Mouse (Mus musculus) liver, adult 2 months (tissue): ENCODE measurements around the gene Tbc1d16. TPM values are rescaled to one million over a fixed set of nuclear protein-coding genes. Genes with fewer than 3 reads are reported as not detected.

Source experiments
- DNase-seq: peaks from one replicate; pipeline ENCODE4 v3.0.0-alpha.2; 2011; ENCODE audit warnings: low read depth, low spot score; ENCODE audit errors: extremely low read depth
- H3K27ac ChIP-seq: fragments of 200-500 bp; replicated peaks from 2 replicates; pipeline ENCODE4 v1.5.1; 2012; ENCODE audit warnings: low read depth, mild to moderate bottlenecking, control low read depth, inconsistent platforms, low read length; ENCODE audit not compliant: insufficient read depth
- H3K27me3 ChIP-seq: fragments of 200-500 bp; 2 replicates; pipeline ENCODE4 v1.6.1; 2012; ENCODE audit warnings: mild to moderate bottlenecking, moderate library complexity, low read length, inconsistent platforms; ENCODE audit not compliant: control insufficient read depth, insufficient read depth
- H3K36me3 ChIP-seq: fragments of 200-500 bp; 2 replicates; pipeline ENCODE4 v1.6.1; 2012; ENCODE audit warnings: low read length, inconsistent platforms; ENCODE audit not compliant: control insufficient read depth, insufficient read depth
- H3K4me1 ChIP-seq: fragments of 200-500 bp; 2 replicates; pipeline ENCODE4 v1.6.1; 2011; ENCODE audit warnings: low read length; ENCODE audit not compliant: control insufficient read depth, insufficient read depth
- H3K4me3 ChIP-seq: fragments of 200-500 bp; 2 replicates; pipeline ENCODE4 v1.5.1; 2011; ENCODE audit warnings: low read depth, mild to moderate bottlenecking, control low read depth, low read length, moderate library complexity; ENCODE audit not compliant: insufficient read depth
- H3K79me2 ChIP-seq: fragments of 200-500 bp; 2 replicates; pipeline ENCODE4 v1.6.1; 2012; ENCODE audit warnings: inconsistent platforms, mild to moderate bottlenecking, low read length, moderate library complexity; ENCODE audit not compliant: control insufficient read depth, insufficient read depth
- H3K9ac ChIP-seq: fragments of 200-500 bp; 2 replicates; pipeline ENCODE4 v1.6.1; 2012; ENCODE audit warnings: low read depth, mild to moderate bottlenecking, control low read depth, inconsistent platforms, low read length
- CTCF ChIP-seq: fragments of 200-500 bp; IDR thresholded peaks from 2 replicates; pipeline ENCODE4 v1.5.1; 2011; ENCODE audit warnings: low read depth, low read length, control low read depth
- POLR2A ChIP-seq: fragments of 200-500 bp; IDR thresholded peaks from 2 replicates; pipeline ENCODE4 v1.6.1; 2011; ENCODE audit warnings: low read length, control low read depth; ENCODE audit not compliant: insufficient read depth; ENCODE audit errors: extremely low read depth
- WGBS: fragments of 180-500 bp; shearing (Covaris S2); methylation state at CpG from one replicate; pipeline ENCODE4 v1.1.7; 2018; 5-methylcytosine and 5-hydroxymethylcytosine counted together
- polyA plus RNA-seq: library from polyadenylated mRNA; depleted of rRNA; stranded (reverse); fragments of >200 nt; gene quantifications from 2 replicates; pipeline ENCODE4 v1.2.3, GENCODE M21; 2012
- total RNA-seq: library from RNA; depleted of rRNA; stranded (reverse); fragments of >200 nt; gene quantifications from 2 replicates; pipeline ENCODE4 v1.2.3, GENCODE M21; 2014

Gene Tbc1d16
- total and polyA plus RNA-seq, 2 experiments, result 4.6 to 9.5 TPM

GRCm38 (mm10) chr11:119211604-119212309 is 16.5 kb downstream of the Tbc1d16 start:
- no peak overlapping the region for H3K4me3 ChIP-seq
- H3K4me1 ChIP-seq, result peaks cover 24% of the 10 kb centered on the region
- no peak overlapping the region for H3K9ac ChIP-seq
- H3K79me2 ChIP-seq, result no peaks in the 10 kb centered on the region
- H3K27ac ChIP-seq, result no peak overlapping the region
- H3K27me3 ChIP-seq, result no peaks in the 10 kb centered on the region
- 97% methylated on average over 21 of the region's 21 CpGs for WGBS
- H3K36me3 ChIP-seq, result no peaks in the 10 kb centered on the region
- no peak for TF ChIP-seq POLR2A
- no peak for TF ChIP-seq CTCF
- DNase-seq, result no peak

- peak; percentile 75 for DNase-seq
- Histone ChIP-seq H3K27me3 (no peaks in the 10 kb centered on the region), H3K36me3 (no peaks in the 10 kb centered on the region), H3K4me3 (no peak overlapping the region), H3K4me1 (peaks cover 16% of the 10 kb centered on the region; the same call in 1 of the 2 replicates), H3K27ac (no peak overlapping the region), H3K79me2 (no peaks in the 10 kb centered on the region), H3K9ac (no peak overlapping the region)
- no peak for TF ChIP-seq POLR2A
- TF ChIP-seq CTCF, result no peak
- WGBS, result 53% methylated on average over 32 of the region's 32 CpGs
Measured at GRCm38 (mm10) chr11:119210321-119211100, 17.8 kb downstream of the Tbc1d16 start.

- WGBS, result 86% methylated on average over 10 of the region's 10 CpGs
- H3K36me3 ChIP-seq, result no peaks in the 10 kb centered on the region
- no peak overlapping the region for H3K4me3 ChIP-seq
- no peaks in the 10 kb centered on the region; the same call in 1 of the 2 replicates for H3K79me2 ChIP-seq
- no peak for TF ChIP-seq POLR2A
- no peak for TF ChIP-seq CTCF
- H3K27me3 ChIP-seq, result no peaks in the 10 kb centered on the region
- H3K9ac ChIP-seq, result no peak overlapping the region
- H3K4me1 ChIP-seq, result peaks cover 11% of the 10 kb centered on the region; the same call in 1 of the 2 replicates
- DNase-seq, result no peak
- no peak overlapping the region for H3K27ac ChIP-seq
Measured at GRCm38 (mm10) chr11:119209371-119210025, 18.8 kb downstream of the Tbc1d16 start.

GRCm38 (mm10) chr11:119208870-119209370 is 19.4 kb downstream of the Tbc1d16 start:
- Histone ChIP-seq H3K27ac (no peak overlapping the region), H3K79me2 (no peaks in the 10 kb centered on the region; the same call in 1 of the 2 replicates), H3K27me3 (no peaks in the 10 kb centered on the region), H3K4me1 (peaks cover 7% of the 10 kb centered on the region; the same call in 1 of the 2 replicates), H3K9ac (no peak overlapping the region), H3K4me3 (no peak overlapping the region), H3K36me3 (no peaks in the 10 kb centered on the region)
- WGBS, result 96% methylated on average over 20 of the region's 20 CpGs
- DNase-seq, result no peak
- TF ChIP-seq CTCF, result no peak
- no peak for TF ChIP-seq POLR2A

GRCm38 (mm10) chr11:119207986-119208385 is 20.3 kb downstream of the Tbc1d16 start:
- Histone ChIP-seq H3K27ac (no peak overlapping the region), H3K4me3 (no peak overlapping the region), H3K9ac (no peak overlapping the region), H3K36me3 (no peaks in the 10 kb centered on the region), H3K79me2 (no peaks in the 10 kb centered on the region; the same call in 1 of the 2 replicates), H3K27me3 (no peaks in the 10 kb centered on the region), H3K4me1 (peaks cover under 1% of the 10 kb centered on the region; the same call in 1 of the 2 replicates)
- TF ChIP-seq CTCF, result no peak
- no peak for TF ChIP-seq POLR2A
- DNase-seq, result no peak
- WGBS, result 92% methylated on average over 6 of the region's 6 CpGs
